Mouse (Mus musculus) R1 (cell line): ENCODE results near the gene Zfp398.

ENCODE experiments used
- DNase-seq: peaks from one replicate; pipeline ENCODE4 v3.0.0-alpha.2; 2018; ENCODE audit warnings: low read depth, low spot score

Gene Zfp398

GRCm38 (mm10) chr6:47835482-47835983, at the start of gene Zfp398:
Gene Zfp398, plus strand, starts transcription at chr6:47835661.
- DNase-seq = peak; percentile 92

- peak; percentile 91 for DNase-seq
These were observed 47.3 kb upstream of the Zfp398 start for GRCm38 (mm10) chr6:47787941-47788736.

- no peak for DNase-seq
These were observed 46.6 kb upstream of the Zfp398 start for GRCm38 (mm10) chr6:47788821-47789220.

- peak; percentile 85 for DNase-seq
These were observed 44.7 kb upstream of the Zfp398 start for GRCm38 (mm10) chr6:47790745-47791144.

- no peak for DNase-seq
These were observed 42.9 kb upstream of the Zfp398 start for GRCm38 (mm10) chr6:47792533-47792932.

- no peak for DNase-seq
These were observed 42.2 kb upstream of the Zfp398 start for GRCm38 (mm10) chr6:47793284-47793683.

GRCm38 (mm10) chr6:47794106-47794830, 41.2 kb upstream of the Zfp398 start:
- peak; percentile 49 for DNase-seq

- peak; percentile 92 for DNase-seq
These were observed 36.4 kb upstream of the Zfp398 start for GRCm38 (mm10) chr6:47799079-47799478.

GRCm38 (mm10) chr6:47805520-47805919, 29.9 kb upstream of the Zfp398 start:
- DNase-seq = no peak

GRCm38 (mm10) chr6:47807419-47807818, 28.0 kb upstream of the Zfp398 start:
- DNase-seq = no peak

- DNase-seq = no peak
These were observed 26.9 kb upstream of the Zfp398 start for GRCm38 (mm10) chr6:47808545-47808944.

GRCm38 (mm10) chr6:47809053-47809452, 26.4 kb upstream of the Zfp398 start:
- no peak for DNase-seq

- peak; percentile 41 for DNase-seq
These were observed 25.3 kb upstream of the Zfp398 start for GRCm38 (mm10) chr6:47810181-47810580.

GRCm38 (mm10) chr6:47811324-47811723, 24.1 kb upstream of the Zfp398 start:
- DNase-seq = no peak

- no peak for DNase-seq
These were observed 23.1 kb upstream of the Zfp398 start for GRCm38 (mm10) chr6:47812271-47812915.

- peak; percentile 100 for DNase-seq
These were observed 22.1 kb upstream of the Zfp398 start, which contains the start of gene Pdia4 for GRCm38 (mm10) chr6:47813257-47813878. Gene Pdia4, minus strand, starts transcription at chr6:47813430.

- DNase-seq = no peak
These were observed 19.3 kb upstream of the Zfp398 start for GRCm38 (mm10) chr6:47816151-47816550.

- DNase-seq = no peak
These were observed 16.7 kb upstream of the Zfp398 start for GRCm38 (mm10) chr6:47818721-47819120.

GRCm38 (mm10) chr6:47819626-47820325, 15.7 kb upstream of the Zfp398 start:
- peak; percentile 69 for DNase-seq

GRCm38 (mm10) chr6:47821236-47821635, 14.2 kb upstream of the Zfp398 start:
- DNase-seq = no peak

GRCm38 (mm10) chr6:47821776-47822175, 13.7 kb upstream of the Zfp398 start:
- DNase-seq = no peak
